Mouse (Mus musculus): Measurements from ENCODE around the gene Bcan.

GRCm38 (mm10) chr3:88002291-88002976, 2.4 kb upstream of the Bcan start:
- TF ChIP-seq POLR2A (IDR thresholded peaks at IDR 0.05; ENCODE audit: low read depth, low read length), result no peak
- no peak for TF ChIP-seq CTCF (IDR thresholded peaks at IDR 0.05; ENCODE audit: extremely low read depth, insufficient read depth, insufficient read length, insufficient replicate concordance)

Measured in spleen, adult 2 months (tissue).